Mouse (Mus musculus) urinary bladder, postnatal 14 days (tissue): Measurements from ENCODE around the gene Abcc9.
A peak's percentile ranks its signal among the peaks of the same experiment; 100 is the strongest.
"Not testable (repeated sequence)": the region's sequence is repeated elsewhere in the genome, so short reads cannot be mapped to it uniquely, and the experiment has no call there.

Experiments used
- DNase-seq: peaks from one replicate; pipeline ENCODE4 v3.0.0; 2021; ENCODE audit warnings: low spot score

Gene Abcc9

GRCm38 (mm10) chr6:142703441-142703930, 1.4 kb upstream of the Abcc9 start:
- DNase-seq: no peak

- DNase-seq: no peak
Observed at GRCm38 (mm10) chr6:142701161-142701560, 954 bp downstream of the Abcc9 start.

GRCm38 (mm10) chr6:142700753-142701152, 1.4 kb downstream of the Abcc9 start:
- DNase-seq: no peak

- DNase-seq: no peak
Observed at GRCm38 (mm10) chr6:142692085-142692484, 10.0 kb downstream of the Abcc9 start.

GRCm38 (mm10) chr6:142689673-142690072, 12.4 kb downstream of the Abcc9 start:
- no peak for DNase-seq

- no peak for DNase-seq
Observed at GRCm38 (mm10) chr6:142682985-142683691, 19.0 kb downstream of the Abcc9 start.

GRCm38 (mm10) chr6:142670021-142670420, 32.1 kb downstream of the Abcc9 start:
- no peak for DNase-seq

- DNase-seq: no peak
Observed at GRCm38 (mm10) chr6:142669343-142669742, 32.8 kb downstream of the Abcc9 start.

- DNase-seq: no peak
Observed at GRCm38 (mm10) chr6:142668831-142669230, 33.3 kb downstream of the Abcc9 start.

GRCm38 (mm10) chr6:142668419-142668766, 33.7 kb downstream of the Abcc9 start:
- no peak for DNase-seq

- peak; percentile 32 for DNase-seq
Observed at GRCm38 (mm10) chr6:142667701-142668418, 34.3 kb downstream of the Abcc9 start.

- not testable (repeated sequence) for DNase-seq
Observed at GRCm38 (mm10) chr6:142662056-142662455, 40.1 kb downstream of the Abcc9 start.

GRCm38 (mm10) chr6:142659038-142659437, 43.1 kb downstream of the Abcc9 start:
- DNase-seq: no peak

- no peak for DNase-seq
Observed at GRCm38 (mm10) chr6:142654561-142654960, 47.6 kb downstream of the Abcc9 start.

- DNase-seq: no peak
Observed at GRCm38 (mm10) chr6:142652175-142652574, 49.9 kb downstream of the Abcc9 start.

- DNase-seq: no peak
Observed at GRCm38 (mm10) chr6:142649331-142649730, 52.8 kb downstream of the Abcc9 start.

GRCm38 (mm10) chr6:142645474-142645873, 56.6 kb downstream of the Abcc9 start:
- DNase-seq: no peak

GRCm38 (mm10) chr6:142639301-142639700, 62.8 kb downstream of the Abcc9 start:
- DNase-seq: no peak

GRCm38 (mm10) chr6:142635654-142636053, 66.5 kb downstream of the Abcc9 start:
- no peak for DNase-seq

- no peak for DNase-seq
Observed at GRCm38 (mm10) chr6:142635185-142635583, 66.9 kb downstream of the Abcc9 start.

- no peak for DNase-seq
Observed at GRCm38 (mm10) chr6:142634530-142635184, 67.5 kb downstream of the Abcc9 start.

GRCm38 (mm10) chr6:142623351-142623750, 78.8 kb downstream of the Abcc9 start:
- DNase-seq: no peak

GRCm38 (mm10) chr6:142616659-142617058, 85.5 kb downstream of the Abcc9 start:
- DNase-seq: peak; percentile 20
